Mouse (Mus musculus): Measurements from ENCODE around the gene Dnal1. TPM values are rescaled to one million over a fixed set of nuclear protein-coding genes. Genes with fewer than 3 reads are reported as not detected.

Dnal1 gene
- polyA plus RNA-seq, 2 experiments: 6.4 to 15.1 TPM

DNA sequence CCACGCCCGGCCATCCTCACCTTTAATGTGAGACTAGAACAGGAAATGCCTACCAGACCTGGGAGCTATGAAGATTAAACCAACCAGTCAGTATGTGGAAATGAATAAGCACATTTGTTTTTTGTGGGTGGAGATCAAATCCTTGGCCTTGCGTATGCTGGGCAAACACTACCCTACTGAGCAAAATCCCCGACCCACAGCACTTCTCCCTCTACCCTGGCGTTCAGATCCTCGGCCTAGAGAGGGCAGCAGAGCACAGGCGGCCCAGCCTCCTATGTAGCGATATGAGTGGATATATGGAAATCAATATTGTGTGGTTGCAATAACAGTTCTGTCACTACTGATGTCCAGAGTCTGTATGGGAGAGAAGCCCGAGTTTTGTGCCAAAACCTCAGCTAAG lies 49.0 kb downstream of the Dnal1 start:
- WGBS: 91% methylated on average over 9 of the region's 9 CpGs
- Histone ChIP-seq H3K27ac (replicated peaks; ENCODE audit: low read depth, low read length) (no peak overlapping the region), H3K9ac (ENCODE audit: low read depth, low read length, severe bottlenecking) (no peak overlapping the region), H3K27me3 (ENCODE audit: control insufficient read depth, insufficient read depth, low read length) (no peaks in the 10 kb centered on the region), H3K36me3 (ENCODE audit: control insufficient read depth, insufficient read depth, low read length) (peaks cover 49% of the 10 kb centered on the region), H3K4me2 (replicated peaks; ENCODE audit: low read depth, low read length, severe bottlenecking) (no peak overlapping the region), H3K4me1 (ENCODE audit: control insufficient read depth, insufficient read depth, low read length) (peaks cover 8% of the 10 kb centered on the region; the same call in 1 of the 2 replicates), H3K4me3 (replicated peaks; ENCODE audit: low read length) (no peak overlapping the region), H3K9me3 (ENCODE audit: control insufficient read depth, low read length) (no peaks in the 10 kb centered on the region)
- no peak for TF ChIP-seq POLR2A (IDR thresholded peaks at IDR 0.05; ENCODE audit: borderline replicate concordance, extremely low read depth, insufficient read depth, insufficient read length)
- DNase-seq (ENCODE audit: low spot score) (no peak), ATAC-seq (ENCODE audit: low FRiP score, low read depth) (no peak)

DNA sequence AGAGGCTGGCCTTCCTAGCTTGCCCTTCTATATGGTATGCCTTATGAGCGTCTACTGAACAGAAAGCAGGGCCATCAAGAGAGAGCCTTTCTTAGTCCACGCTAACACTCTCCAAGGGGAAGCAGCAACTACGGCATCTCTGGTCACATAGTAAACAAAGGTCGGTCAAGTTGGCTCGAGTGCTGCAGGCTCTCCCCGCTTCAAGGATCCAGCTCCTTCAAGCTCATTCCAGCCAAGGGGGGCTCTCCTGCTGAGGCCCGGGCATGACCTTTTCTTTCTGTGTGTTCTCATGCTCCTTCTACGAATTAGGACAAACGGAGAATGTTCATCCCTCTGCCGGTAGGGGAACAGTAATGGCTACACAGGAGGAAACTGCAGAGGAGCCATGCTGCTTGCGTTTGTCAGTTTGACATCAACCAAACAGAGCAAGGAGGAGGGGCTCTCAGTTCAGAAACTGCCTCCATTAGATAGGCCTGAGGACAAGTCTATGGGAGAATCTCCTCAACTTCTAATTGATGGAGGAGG lies 49.5 kb downstream of the Dnal1 start:
- Histone ChIP-seq H3K4me3 (replicated peaks; ENCODE audit: low read length) (no peak overlapping the region), H3K9ac (ENCODE audit: low read depth, low read length, severe bottlenecking) (no peak overlapping the region), H3K27me3 (ENCODE audit: control insufficient read depth, insufficient read depth, low read length) (no peaks in the 10 kb centered on the region), H3K4me2 (replicated peaks; ENCODE audit: low read depth, low read length, severe bottlenecking) (no peak overlapping the region), H3K4me1 (ENCODE audit: control insufficient read depth, insufficient read depth, low read length) (peaks cover 8% of the 10 kb centered on the region; the same call in 1 of the 2 replicates), H3K36me3 (ENCODE audit: control insufficient read depth, insufficient read depth, low read length) (peaks cover 43% of the 10 kb centered on the region), H3K27ac (replicated peaks; ENCODE audit: low read depth, low read length) (no peak overlapping the region), H3K9me3 (ENCODE audit: control insufficient read depth, low read length) (no peaks in the 10 kb centered on the region)
- DNase-seq (ENCODE audit: low spot score): no peak
- 87% methylated on average over 11 of the region's 11 CpGs for WGBS
- ATAC-seq (ENCODE audit: low FRiP score, low read depth): no peak
- no peak for TF ChIP-seq POLR2A (IDR thresholded peaks at IDR 0.05; ENCODE audit: borderline replicate concordance, extremely low read depth, insufficient read depth, insufficient read length)

DNA sequence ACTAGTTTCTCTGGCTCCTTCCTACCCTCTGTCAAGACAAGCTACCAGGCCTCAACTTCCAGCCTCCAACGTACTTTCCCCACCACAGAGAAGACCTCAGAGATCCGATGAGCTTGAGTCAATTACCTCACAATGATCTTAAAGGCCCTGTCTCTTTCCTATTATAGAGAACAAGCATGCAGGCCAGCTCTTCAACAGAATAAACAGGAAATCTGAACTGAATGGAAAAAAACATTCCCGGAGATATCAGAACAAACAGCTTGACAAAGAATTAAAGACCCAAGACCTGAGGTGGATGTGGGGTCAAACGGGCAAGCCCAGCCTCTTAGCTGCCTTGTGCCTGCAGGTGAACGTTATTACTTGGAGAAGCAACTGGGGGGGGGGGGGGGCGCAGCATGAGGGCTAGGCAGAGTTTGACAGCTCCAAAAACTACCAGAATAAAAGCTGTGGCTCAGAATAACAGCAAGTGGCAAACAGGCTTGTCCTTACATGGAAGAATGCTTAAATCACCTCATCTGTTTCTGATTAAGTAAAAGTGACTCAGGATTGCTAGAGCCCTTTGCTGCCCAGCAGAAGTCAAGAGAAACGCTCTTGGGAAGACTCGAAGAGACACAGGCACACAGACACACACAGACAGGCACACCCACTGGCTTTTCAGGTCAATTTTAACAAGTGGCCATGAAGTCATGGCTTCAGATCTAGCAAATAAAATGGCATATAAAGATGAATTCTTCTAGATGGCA lies 51.6 kb downstream of the Dnal1 start:
- no peak overlapping the region for H3K4me3 ChIP-seq (replicated peaks; ENCODE audit: low read length)
- ATAC-seq (ENCODE audit: low FRiP score, low read depth) (no peak), DNase-seq (ENCODE audit: low spot score) (peak; percentile 40)
- no peak overlapping the region for H3K9ac ChIP-seq (ENCODE audit: low read depth, low read length, severe bottlenecking)
- H3K27ac ChIP-seq (replicated peaks; ENCODE audit: low read depth, low read length): no peak overlapping the region
- no peaks in the 10 kb centered on the region for H3K9me3 ChIP-seq (ENCODE audit: control insufficient read depth, low read length)
- H3K4me2 ChIP-seq (replicated peaks; ENCODE audit: low read depth, low read length, severe bottlenecking): no peak overlapping the region
- TF ChIP-seq POLR2A (IDR thresholded peaks at IDR 0.05; ENCODE audit: borderline replicate concordance, extremely low read depth, insufficient read depth, insufficient read length): no peak
- H3K4me1 ChIP-seq (ENCODE audit: control insufficient read depth, insufficient read depth, low read length): peaks cover 8% of the 10 kb centered on the region; the same call in 1 of the 2 replicates
- no peaks in the 10 kb centered on the region for H3K27me3 ChIP-seq (ENCODE audit: control insufficient read depth, insufficient read depth, low read length)
- 24% methylated on average over 8 of the region's 8 CpGs for WGBS
- H3K36me3 ChIP-seq (ENCODE audit: control insufficient read depth, insufficient read depth, low read length): peaks cover 24% of the 10 kb centered on the region

DNA sequence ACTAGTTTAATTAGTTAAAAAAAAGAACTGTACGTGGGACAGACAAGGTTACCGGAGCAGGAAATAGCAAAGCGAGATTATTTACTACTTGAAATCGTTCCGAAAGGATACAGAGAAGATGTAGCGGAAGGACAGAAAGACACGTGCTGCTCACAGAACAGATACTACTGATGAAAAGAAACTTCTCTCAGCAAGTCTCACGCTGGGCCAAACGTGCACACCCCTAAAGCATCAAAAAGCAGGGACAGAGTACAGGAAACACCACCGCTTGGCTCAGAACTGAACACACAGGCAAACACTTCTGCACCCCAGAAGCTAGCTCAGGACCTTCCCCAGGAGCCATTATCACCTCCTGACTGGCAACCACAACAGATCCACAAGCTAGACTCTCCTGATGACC lies 56.4 kb downstream of the Dnal1 start:
- TF ChIP-seq POLR2A (IDR thresholded peaks at IDR 0.05; ENCODE audit: borderline replicate concordance, extremely low read depth, insufficient read depth, insufficient read length): no peak
- Histone ChIP-seq H3K4me3 (replicated peaks; ENCODE audit: low read length) (no peak overlapping the region), H3K27me3 (ENCODE audit: control insufficient read depth, insufficient read depth, low read length) (no peaks in the 10 kb centered on the region), H3K27ac (replicated peaks; ENCODE audit: low read depth, low read length) (no peak overlapping the region), H3K9me3 (ENCODE audit: control insufficient read depth, low read length) (no peaks in the 10 kb centered on the region), H3K9ac (ENCODE audit: low read depth, low read length, severe bottlenecking) (no peak overlapping the region), H3K36me3 (ENCODE audit: control insufficient read depth, insufficient read depth, low read length) (peaks cover 35% of the 10 kb centered on the region), H3K4me1 (ENCODE audit: control insufficient read depth, insufficient read depth, low read length) (peaks cover 20% of the 10 kb centered on the region), H3K4me2 (replicated peaks; ENCODE audit: low read depth, low read length, severe bottlenecking) (no peak overlapping the region)
- WGBS: 88% methylated on average over 10 of the region's 10 CpGs
- ATAC-seq (ENCODE audit: low FRiP score, low read depth) (no peak), DNase-seq (ENCODE audit: low spot score) (no peak)

DNA sequence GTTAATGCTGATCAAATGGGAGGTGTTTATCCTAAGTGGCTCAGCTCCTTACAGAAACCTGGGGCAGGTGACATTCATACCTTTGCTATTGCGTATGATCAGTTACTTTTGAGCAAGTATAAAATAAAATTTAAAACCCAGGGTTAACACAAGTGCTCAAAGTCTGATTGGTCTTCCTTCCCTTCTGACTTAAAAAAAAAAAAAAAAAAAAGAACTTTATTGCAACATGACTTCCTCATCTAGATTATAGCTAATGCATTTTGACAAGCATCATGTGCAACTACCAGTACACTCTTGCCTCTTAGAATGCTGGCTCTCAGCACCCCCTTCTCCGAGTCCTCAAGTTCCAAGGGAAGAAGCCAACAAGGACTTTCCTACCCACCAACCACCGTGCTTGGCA lies 58.0 kb downstream of the Dnal1 start:
- Histone ChIP-seq H3K9me3 (ENCODE audit: control insufficient read depth, low read length) (no peaks in the 10 kb centered on the region), H3K9ac (ENCODE audit: low read depth, low read length, severe bottlenecking) (no peak overlapping the region), H3K27ac (replicated peaks; ENCODE audit: low read depth, low read length) (no peak overlapping the region), H3K27me3 (ENCODE audit: control insufficient read depth, insufficient read depth, low read length) (no peaks in the 10 kb centered on the region), H3K4me3 (replicated peaks; ENCODE audit: low read length) (no peak overlapping the region), H3K4me1 (ENCODE audit: control insufficient read depth, insufficient read depth, low read length) (peaks cover 29% of the 10 kb centered on the region), H3K4me2 (replicated peaks; ENCODE audit: low read depth, low read length, severe bottlenecking) (no peak overlapping the region), H3K36me3 (ENCODE audit: control insufficient read depth, insufficient read depth, low read length) (peaks cover 35% of the 10 kb centered on the region)
- ATAC-seq (ENCODE audit: low FRiP score, low read depth) (no peak), DNase-seq (ENCODE audit: low spot score) (no peak)
- TF ChIP-seq POLR2A (IDR thresholded peaks at IDR 0.05; ENCODE audit: borderline replicate concordance, extremely low read depth, insufficient read depth, insufficient read length): no peak
- 90% methylated on average over 3 of the region's 3 CpGs for WGBS

Measured in limb, embryonic 14.5 days (tissue).